Mouse (Mus musculus): ENCODE measurements around the gene St6galnac3.

GRCm38 (mm10) chr3:153509029-153509428 lies 215.9 kb downstream of the St6galnac3 start:
- TF ChIP-seq CTCF (IDR thresholded peaks at IDR 0.05) = no peak
- TF ChIP-seq POLR2A (IDR thresholded peaks at IDR 0.05; ENCODE audit: insufficient read depth, low read depth, low read length) = no peak
- no peak for TF ChIP-seq EP300 (IDR thresholded peaks at IDR 0.05; ENCODE audit: insufficient read depth, low read depth, low read length)
